Mouse (Mus musculus) layer of hippocampus, postnatal 25 days (tissue): ENCODE data around the gene Ptpra. TPM values are rescaled to one million over a fixed set of nuclear protein-coding genes. Genes with fewer than 3 reads are reported as not detected.
"Not testable (repeated sequence)": the region's sequence is repeated elsewhere in the genome, so short reads cannot be mapped to it uniquely, and the experiment has no call there.

ENCODE experiments used
- DNase-seq, 2 experiments: peaks; one replicate each; pipeline ENCODE4 v3.0.0; 2022; ENCODE audit warnings: mixed read lengths in 2 of 2, low spot score in 1 of 2; ENCODE audit errors: extremely low spot score in 1 of 2
- total RNA-seq, 2 experiments: library from RNA; stranded (reverse); gene quantifications; 2 replicates each; pipeline ENCODE4 v1.2.3; 2021

Gene Ptpra
- total RNA-seq, 2 experiments from 2014 or later = 322 to 337 TPM

DNA sequence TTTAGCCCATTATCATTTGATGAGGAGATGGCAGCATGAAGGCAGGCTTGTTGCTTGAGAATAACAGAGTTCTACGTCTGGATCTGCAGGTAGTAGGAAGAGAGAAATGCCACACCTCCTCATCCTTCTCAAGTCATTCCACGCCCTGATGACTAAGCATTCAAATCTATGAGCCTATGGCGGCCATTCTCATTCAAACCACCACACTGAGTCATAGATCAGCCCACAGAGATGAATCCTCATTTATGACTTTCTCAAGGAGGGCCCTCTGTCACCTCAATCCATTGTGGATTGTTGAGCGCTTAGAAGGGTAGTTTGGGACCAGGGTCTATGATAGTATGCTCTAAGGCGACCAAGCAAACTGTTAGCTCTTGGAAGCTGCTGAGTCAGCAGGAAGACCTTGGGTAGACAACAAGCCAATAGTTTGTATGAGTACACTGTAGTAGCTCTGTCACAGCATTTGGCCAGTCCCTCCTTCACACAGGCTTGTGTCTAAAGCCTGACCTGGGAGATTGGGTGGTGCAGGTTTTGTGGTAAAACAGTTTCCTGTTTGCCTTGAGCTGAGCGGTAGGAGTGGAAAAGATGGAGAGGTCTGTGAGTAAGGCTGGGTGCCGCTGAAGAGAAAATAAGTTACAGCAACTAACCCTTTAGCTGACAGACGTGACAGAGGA lies 88.9 kb downstream of the Ptpra start:
- DNase-seq = no peak

DNA sequence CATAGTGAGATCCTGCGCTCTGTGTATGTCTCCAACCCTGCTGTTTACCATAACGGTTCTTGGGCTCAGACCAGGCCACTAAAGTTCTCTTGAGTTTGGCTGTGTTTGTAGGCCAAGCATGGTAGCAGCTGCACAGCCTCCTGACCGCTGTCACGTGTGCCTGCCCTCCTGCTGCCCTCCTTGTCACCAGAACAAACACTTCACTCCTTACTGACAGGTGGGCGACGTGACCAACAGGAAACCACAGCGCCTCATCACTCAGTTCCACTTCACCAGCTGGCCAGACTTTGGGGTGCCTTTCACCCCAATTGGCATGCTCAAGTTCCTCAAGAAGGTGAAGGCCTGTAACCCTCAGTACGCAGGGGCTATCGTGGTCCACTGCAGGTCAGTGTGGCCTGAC lies 90.2 kb downstream of the Ptpra start:
- DNase-seq = no peak

DNA sequence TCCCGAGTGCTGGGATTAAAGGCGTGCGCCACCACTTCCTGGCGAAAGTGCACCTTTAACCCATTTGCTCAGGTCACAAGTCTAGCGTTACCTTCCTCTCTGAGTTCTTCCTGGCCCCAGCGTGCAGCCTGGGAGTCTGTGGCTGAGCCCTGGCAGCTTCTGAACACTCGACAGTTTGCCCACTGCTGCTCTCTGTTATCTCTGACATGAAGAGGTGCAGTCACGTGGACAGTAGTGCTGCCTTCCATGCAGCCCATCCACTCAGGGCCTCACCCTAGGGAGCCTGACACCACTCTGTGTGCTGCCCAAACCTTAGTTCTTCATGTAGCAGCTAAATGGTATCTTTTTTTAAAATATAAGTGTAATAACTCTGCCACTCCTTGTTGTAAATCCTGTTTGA lies 96.9 kb downstream of the Ptpra start:
- DNase-seq = no peak

GRCm38 (mm10) chr2:130554841-130555240 lies 104.8 kb downstream of the Ptpra start:
- DNase-seq = no peak

DNA sequence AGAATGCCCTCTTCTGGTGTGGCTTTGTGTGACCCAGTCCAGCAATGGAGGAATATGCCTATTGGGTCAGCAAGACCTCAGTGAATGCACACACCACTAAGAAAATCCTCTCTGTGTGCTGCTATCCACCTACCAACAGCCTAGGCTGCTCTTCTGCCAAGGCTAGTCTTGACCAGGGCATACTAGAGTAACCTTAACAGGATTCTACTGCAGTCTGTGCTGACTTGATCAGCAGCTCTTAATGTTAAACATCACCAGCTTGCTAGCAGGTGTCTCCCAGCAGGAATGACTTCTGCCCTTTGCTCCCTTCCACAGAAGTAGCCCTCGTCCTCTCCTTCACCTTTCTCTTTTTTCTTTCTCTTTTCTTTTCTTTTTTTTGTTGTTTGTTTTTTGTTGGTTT lies 106.2 kb downstream of the Ptpra start:
- no peak for DNase-seq

DNA sequence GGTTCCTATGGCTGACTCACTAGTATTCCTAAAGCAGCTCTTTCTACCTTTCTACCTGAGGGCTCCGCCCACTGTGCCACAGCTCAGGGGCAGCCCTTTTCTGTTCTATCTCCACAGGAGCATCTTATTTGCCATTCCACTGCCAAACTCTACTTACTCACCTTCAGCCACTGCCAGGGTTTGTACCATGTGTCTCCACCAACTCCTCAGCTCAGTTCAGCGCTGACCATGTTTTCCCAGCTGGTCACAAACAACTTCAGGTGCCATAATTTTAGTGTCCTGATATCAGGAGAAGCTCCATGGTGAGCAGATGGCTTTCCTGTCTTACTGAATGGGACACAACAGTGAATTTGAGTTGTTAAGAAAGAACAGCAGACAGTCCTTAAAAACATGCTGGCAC lies 107.4 kb downstream of the Ptpra start:
- DNase-seq = no peak

- no peak for DNase-seq
These were observed 107.9 kb downstream of the Ptpra start for GRCm38 (mm10) chr2:130558015-130558414.

GRCm38 (mm10) chr2:130563212-130564055 lies 113.4 kb downstream of the Ptpra start, which contains the start of gene Mrps26:
Mrps26 (plus strand) TSS chr2:130563742.
- peak; percentile 84 to 85 for DNase-seq

GRCm38 (mm10) chr2:130564063-130564462 lies 114.0 kb downstream of the Ptpra start:
- DNase-seq = no peak

DNA sequence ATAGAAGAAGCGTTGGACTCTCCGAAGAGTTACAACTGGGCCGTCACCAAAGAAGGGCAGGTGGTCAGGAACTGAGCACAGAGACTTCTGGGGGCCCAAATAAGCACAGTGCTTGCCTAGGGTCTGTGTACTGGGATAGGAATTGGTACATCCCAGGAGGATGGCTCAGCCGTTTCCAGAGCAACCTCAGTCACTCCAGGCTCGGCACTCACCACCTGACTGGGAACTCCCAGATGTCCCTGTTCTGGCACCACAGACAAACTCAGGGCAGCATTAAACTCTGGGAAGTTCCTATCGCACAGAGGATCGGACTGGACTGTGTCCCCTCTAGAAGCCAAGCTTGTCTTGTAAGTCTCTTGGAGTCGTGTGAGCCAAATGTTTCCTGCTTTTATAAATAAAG lies 114.9 kb downstream of the Ptpra start:
- no peak for DNase-seq

- no peak for DNase-seq
These were observed 118.8 kb downstream of the Ptpra start for GRCm38 (mm10) chr2:130568921-130569320.

GRCm38 (mm10) chr2:130569926-130570325 lies 119.8 kb downstream of the Ptpra start:
- DNase-seq = no peak

GRCm38 (mm10) chr2:130574960-130575359 lies 124.9 kb downstream of the Ptpra start:
- no peak for DNase-seq

DNA sequence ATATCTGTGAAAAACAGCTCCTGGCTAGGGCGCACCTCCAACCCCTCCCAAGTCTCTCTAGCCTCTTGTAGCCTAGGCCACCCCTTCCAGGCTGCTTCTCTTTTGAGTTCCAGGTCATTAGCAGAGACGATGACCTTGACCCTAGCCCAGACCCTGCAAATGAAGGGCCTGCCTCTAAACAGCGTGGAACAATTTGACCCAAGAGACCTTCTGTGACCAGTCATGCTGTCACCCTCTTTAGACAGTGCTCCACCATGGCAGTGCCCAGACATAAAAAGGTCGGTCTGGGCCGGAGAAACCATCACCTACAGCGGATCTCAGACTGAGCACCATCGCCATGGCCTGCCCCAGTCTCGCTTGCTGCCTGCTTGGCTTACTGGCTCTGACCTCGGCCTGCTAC lies 125.8 kb downstream of the Ptpra start, which contains the start of gene Oxt:
TSS of gene Oxt (plus strand) at position 301 of the 400 bp plus-strand sequence.
- DNase-seq = no peak

- not testable (repeated sequence) for DNase-seq
These were observed 126.5 kb downstream of the Ptpra start for GRCm38 (mm10) chr2:130576564-130576963.

- no peak for DNase-seq
These were observed 126.9 kb downstream of the Ptpra start for GRCm38 (mm10) chr2:130577021-130577420.

GRCm38 (mm10) chr2:130577632-130578031 lies 127.6 kb downstream of the Ptpra start:
- no peak for DNase-seq

DNA sequence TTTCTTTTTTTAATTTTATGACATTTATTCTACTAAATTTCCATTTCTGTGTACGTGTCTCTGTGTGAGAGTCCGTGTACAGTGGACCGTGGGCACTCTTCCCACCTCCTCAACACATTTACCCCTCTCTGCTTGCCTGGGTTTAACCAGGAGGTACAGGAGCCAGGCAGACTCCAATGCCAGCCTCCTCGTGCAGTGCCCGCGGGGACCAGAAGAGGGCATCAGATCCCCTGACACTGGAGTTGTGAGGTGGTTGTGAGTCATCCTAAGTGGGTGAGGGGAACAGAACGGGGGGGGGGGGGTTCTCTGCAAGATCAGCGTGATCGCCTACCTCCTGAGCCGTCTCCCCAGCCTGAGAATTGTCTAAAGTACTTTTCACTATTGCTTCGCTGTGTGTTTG lies 128.1 kb downstream of the Ptpra start:
- peak; percentile 60 to 78 for DNase-seq

- no peak for DNase-seq
These were observed 129.7 kb downstream of the Ptpra start for GRCm38 (mm10) chr2:130579791-130580190.

GRCm38 (mm10) chr2:130581201-130581600 lies 131.1 kb downstream of the Ptpra start:
- DNase-seq = no peak

DNA sequence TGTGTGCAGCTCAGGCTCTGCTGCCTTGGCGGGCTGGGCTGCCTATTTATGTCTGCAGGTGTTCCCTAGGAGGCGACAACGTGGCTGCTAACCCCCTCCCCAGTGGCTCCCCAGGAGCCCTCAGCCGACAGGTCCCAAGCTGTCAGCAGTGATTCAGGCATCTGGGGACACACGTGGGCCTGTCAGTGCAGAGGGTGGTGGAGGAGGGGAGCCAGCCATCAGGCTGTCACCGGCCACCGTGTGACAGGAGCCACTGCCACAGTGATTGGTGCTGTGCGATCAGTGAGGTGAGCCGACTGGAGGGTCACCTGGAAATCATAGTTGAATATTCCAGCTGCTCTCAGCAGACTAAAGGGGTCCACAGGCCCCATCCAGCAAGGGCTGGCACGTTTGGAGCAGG lies 132.5 kb downstream of the Ptpra start, which contains the start of gene Avp:
TSS of gene Avp (minus strand) at position 3 of the 400 bp plus-strand sequence.
- no peak for DNase-seq
